Mouse (Mus musculus): ENCODE data around the gene Pick1. TPM values are rescaled to one million over a fixed set of nuclear protein-coding genes. Genes with fewer than 3 reads are reported as not detected.

The Pick1 gene
- 61.0 and 85.9 TPM in 2 replicates for total RNA-seq (2012; rRNA removed)

DNA sequence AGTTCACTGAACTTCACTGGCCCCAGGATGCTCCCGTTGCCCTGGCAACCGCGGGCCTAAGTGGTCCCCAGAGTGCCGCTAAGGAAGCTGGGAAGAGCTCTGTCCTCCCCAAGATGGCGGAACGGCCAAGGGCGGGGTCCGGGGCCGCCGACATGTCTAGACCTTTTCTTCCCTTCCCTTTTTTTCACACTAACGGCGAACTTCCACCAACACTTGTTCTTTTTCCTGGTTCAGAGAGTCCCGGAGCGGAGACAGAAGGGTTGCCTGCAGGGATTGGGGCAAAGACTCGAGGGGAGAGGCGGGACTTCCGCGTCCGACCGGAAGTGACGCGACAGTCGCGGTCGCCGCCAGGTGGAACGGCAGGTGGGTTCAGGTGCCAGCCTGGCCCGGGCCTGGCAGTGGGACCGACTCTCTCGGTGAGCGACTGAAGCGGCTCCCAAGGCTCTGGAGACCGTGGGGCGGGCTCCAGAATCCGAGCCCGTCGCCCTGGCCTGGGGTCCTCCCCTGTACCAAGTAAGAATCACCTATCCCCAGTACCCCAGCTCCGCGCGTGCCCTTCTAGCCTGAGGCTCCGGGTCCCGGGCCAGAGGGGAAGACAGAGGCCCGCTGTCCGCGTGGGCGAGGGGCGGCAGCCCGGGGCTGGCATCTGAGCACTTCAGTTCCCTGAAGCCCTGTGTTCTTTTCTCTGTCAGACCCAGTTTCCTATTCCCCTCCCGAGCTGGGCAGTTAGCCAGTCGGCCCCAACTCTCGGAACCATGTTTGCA lies at the start of gene Pick1, which contains the start of gene Gm49486:
Gene Pick1 (plus strand): TSS at position 116 of the 764 bp plus-strand sequence.
Gene Gm49486 (plus strand): TSS at position 334 of the 764 bp plus-strand sequence.
- DNase-seq (ENCODE audit: low read depth, low spot score) = peak; percentile 87
- H3K27ac ChIP-seq (ENCODE audit: insufficient read depth, low read depth, low read length, poor library complexity, severe bottlenecking) = peak within 1 kb of the TSS; percentile 93
- in situ Hi-C loops (cut with MboI; ENCODE audit: low sequenced_read_pairs in 2 of 2, unreplicated experiment in 2 of 2) = no loop called here
- no peaks in the 10 kb centered on the region for H3K9me3 ChIP-seq (ENCODE audit: control insufficient read depth, insufficient read depth, low read depth, low read length)
- TF ChIP-seq ZNF384 (IDR thresholded peaks at IDR 0.05; ENCODE audit: low read depth, low read length) (no peak), CHD2 (IDR thresholded peaks at IDR 0.05; ENCODE audit: low read depth, low read length) (no peak), HCFC1 (IDR thresholded peaks at IDR 0.05; ENCODE audit: borderline replicate concordance, insufficient read depth, low read length) (peak; percentile 75)
- H3K9ac ChIP-seq (ENCODE audit: insufficient read depth, low read depth, low read length, poor library complexity, severe bottlenecking) = peak within 1 kb of the TSS; percentile 92
- peaks cover 1 to 10% of the 10 kb centered on the region in 2 experiments; a peak in 2 of 4 replicates for H3K4me1 ChIP-seq (ENCODE audit: control insufficient read depth in 2 of 2, insufficient read depth in 2 of 2, low read length in 2 of 2, poor library complexity in 1 of 2)
- H3K4me3 ChIP-seq (ENCODE audit: insufficient read depth in 1 of 2, low read depth in 1 of 2, low read length in 2 of 2, poor library complexity in 1 of 2, severe bottlenecking in 1 of 2) = peak within 1 kb of the TSS; percentile 82 to 98
- peaks cover 19% of the 10 kb centered on the region for H3K36me3 ChIP-seq (ENCODE audit: control insufficient read depth, insufficient read depth, low read length, poor library complexity, severe bottlenecking)

DNA sequence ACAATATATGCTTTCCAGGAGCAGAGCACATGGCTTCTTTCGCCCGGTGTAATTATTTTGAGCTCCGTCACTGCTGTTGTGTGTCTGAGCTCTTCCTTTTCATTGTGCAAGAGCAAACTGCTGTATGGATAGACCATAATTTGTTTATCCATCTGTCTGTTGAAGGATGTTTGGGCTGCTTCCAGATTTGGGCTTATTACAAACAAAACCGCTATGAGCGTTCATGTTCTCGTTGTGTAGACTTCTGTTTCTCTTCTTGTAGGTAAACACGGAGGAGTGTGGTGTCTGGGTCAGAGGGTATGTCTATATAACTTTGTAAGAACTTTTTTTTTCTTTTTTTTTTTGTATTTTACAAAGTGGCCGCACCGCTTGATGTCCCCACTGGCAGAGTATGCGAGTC lies 43.8 kb upstream of the Pick1 start:
- no peak overlapping the region for H3K27ac ChIP-seq (ENCODE audit: insufficient read depth, low read depth, low read length, poor library complexity, severe bottlenecking)
- no peak overlapping the region for H3K9ac ChIP-seq (ENCODE audit: insufficient read depth, low read depth, low read length, poor library complexity, severe bottlenecking)
- no peak for DNase-seq (ENCODE audit: low read depth, low spot score)
- H3K36me3 ChIP-seq (ENCODE audit: control insufficient read depth, insufficient read depth, low read length, poor library complexity, severe bottlenecking) = no peaks in the 10 kb centered on the region
- in situ Hi-C loops (cut with MboI; ENCODE audit: low sequenced_read_pairs in 2 of 2, unreplicated experiment in 2 of 2) = no loop called here
- TF ChIP-seq MAFK (IDR thresholded peaks at IDR 0.05; ENCODE audit: insufficient read depth, low read depth, low read length) = no peak
- TF ChIP-seq CHD2 (IDR thresholded peaks at IDR 0.05; ENCODE audit: low read depth, low read length) = no peak
- no peak for TF ChIP-seq HCFC1 (IDR thresholded peaks at IDR 0.05; ENCODE audit: borderline replicate concordance, insufficient read depth, low read length)
- no peak for TF ChIP-seq ZNF384 (IDR thresholded peaks at IDR 0.05; ENCODE audit: low read depth, low read length)
- no peak for TF ChIP-seq ZC3H11A (IDR thresholded peaks at IDR 0.05; ENCODE audit: borderline replicate concordance, low read depth, low read length)
- H3K4me3 ChIP-seq (ENCODE audit: insufficient read depth in 1 of 2, low read depth in 1 of 2, low read length in 2 of 2, poor library complexity in 1 of 2, severe bottlenecking in 1 of 2) = no peak overlapping the region
- H3K4me1 ChIP-seq (ENCODE audit: control insufficient read depth in 2 of 2, insufficient read depth in 2 of 2, low read length in 2 of 2, poor library complexity in 1 of 2) = no peaks in the 10 kb centered on the region
- no peaks in the 10 kb centered on the region for H3K9me3 ChIP-seq (ENCODE audit: control insufficient read depth, insufficient read depth, low read depth, low read length)

DNA sequence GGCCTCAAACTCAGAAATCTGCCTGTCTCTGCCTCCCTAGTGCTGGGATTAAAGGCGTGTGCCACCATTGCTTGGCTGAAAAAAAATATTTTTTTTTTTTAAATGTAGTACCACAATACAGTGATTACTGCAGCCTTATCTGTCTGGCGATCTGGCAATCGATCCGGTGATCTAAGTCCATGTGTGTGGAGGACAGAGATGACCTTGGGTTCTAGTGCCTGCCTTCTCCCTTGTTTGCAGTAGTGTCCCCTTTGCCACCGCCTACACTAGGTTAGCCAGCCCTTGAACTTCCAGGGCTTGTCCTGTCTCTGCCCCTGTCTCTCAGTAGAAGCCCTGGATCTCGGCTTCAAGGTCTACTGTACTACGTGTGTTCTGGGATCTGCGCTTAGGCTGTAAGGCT lies 41.2 kb upstream of the Pick1 start:
- H3K9ac ChIP-seq (ENCODE audit: insufficient read depth, low read depth, low read length, poor library complexity, severe bottlenecking) = no peak overlapping the region
- H3K36me3 ChIP-seq (ENCODE audit: control insufficient read depth, insufficient read depth, low read length, poor library complexity, severe bottlenecking) = no peaks in the 10 kb centered on the region
- in situ Hi-C loops (cut with MboI; ENCODE audit: low sequenced_read_pairs in 2 of 2, unreplicated experiment in 2 of 2) = no loop called here
- no peak overlapping the region for H3K27ac ChIP-seq (ENCODE audit: insufficient read depth, low read depth, low read length, poor library complexity, severe bottlenecking)
- TF ChIP-seq HCFC1 (IDR thresholded peaks at IDR 0.05; ENCODE audit: borderline replicate concordance, insufficient read depth, low read length) (no peak), ZC3H11A (IDR thresholded peaks at IDR 0.05; ENCODE audit: borderline replicate concordance, low read depth, low read length) (no peak), CHD2 (IDR thresholded peaks at IDR 0.05; ENCODE audit: low read depth, low read length) (no peak), ZNF384 (IDR thresholded peaks at IDR 0.05; ENCODE audit: low read depth, low read length) (no peak), MAFK (IDR thresholded peaks at IDR 0.05; ENCODE audit: insufficient read depth, low read depth, low read length) (no peak)
- no peaks in the 10 kb centered on the region for H3K9me3 ChIP-seq (ENCODE audit: control insufficient read depth, insufficient read depth, low read depth, low read length)
- H3K4me3 ChIP-seq (ENCODE audit: insufficient read depth in 1 of 2, low read depth in 1 of 2, low read length in 2 of 2, poor library complexity in 1 of 2, severe bottlenecking in 1 of 2) = no peak overlapping the region
- no peaks in the 10 kb centered on the region; a peak in 1 of 4 replicates for H3K4me1 ChIP-seq (ENCODE audit: control insufficient read depth in 2 of 2, insufficient read depth in 2 of 2, low read length in 2 of 2, poor library complexity in 1 of 2)
- DNase-seq (ENCODE audit: low read depth, low spot score) = no peak

DNA sequence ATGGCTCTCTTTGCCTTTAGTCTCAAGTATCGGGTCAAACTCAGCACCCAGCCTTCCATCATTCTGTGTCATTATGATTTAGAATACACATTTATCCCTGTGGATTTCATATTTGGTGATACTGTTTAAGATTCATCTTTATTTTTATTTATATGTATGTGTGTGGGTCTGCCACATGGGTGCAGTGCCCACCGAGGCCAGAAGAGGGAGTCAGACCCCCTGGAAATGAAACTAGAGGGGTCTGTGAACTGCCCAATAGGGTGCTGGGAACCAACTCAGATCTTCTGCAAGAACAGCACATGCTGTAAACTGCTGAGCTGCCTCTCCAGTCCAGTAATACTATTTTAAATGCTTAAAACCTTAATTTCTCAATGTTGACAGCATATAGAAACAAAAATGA lies 37.5 kb upstream of the Pick1 start:
- in situ Hi-C loops (cut with MboI; ENCODE audit: low sequenced_read_pairs in 2 of 2, unreplicated experiment in 2 of 2) = no loop called here
- Histone ChIP-seq H3K4me3 (ENCODE audit: insufficient read depth in 1 of 2, low read depth in 1 of 2, low read length in 2 of 2, poor library complexity in 1 of 2, severe bottlenecking in 1 of 2) (no peak overlapping the region), H3K36me3 (ENCODE audit: control insufficient read depth, insufficient read depth, low read length, poor library complexity, severe bottlenecking) (no peaks in the 10 kb centered on the region), H3K9me3 (ENCODE audit: control insufficient read depth, insufficient read depth, low read depth, low read length) (no peaks in the 10 kb centered on the region), H3K9ac (ENCODE audit: insufficient read depth, low read depth, low read length, poor library complexity, severe bottlenecking) (no peak overlapping the region), H3K27ac (ENCODE audit: insufficient read depth, low read depth, low read length, poor library complexity, severe bottlenecking) (no peak overlapping the region), H3K4me1 (ENCODE audit: control insufficient read depth in 2 of 2, insufficient read depth in 2 of 2, low read length in 2 of 2, poor library complexity in 1 of 2) (peaks cover 0 to 5% of the 10 kb centered on the region in 2 experiments; a peak in 2 of 4 replicates)
- no peak for DNase-seq (ENCODE audit: low read depth, low spot score)
- TF ChIP-seq ZNF384 (IDR thresholded peaks at IDR 0.05; ENCODE audit: low read depth, low read length) = no peak
- no peak for TF ChIP-seq CHD2 (IDR thresholded peaks at IDR 0.05; ENCODE audit: low read depth, low read length)
- TF ChIP-seq ZC3H11A (IDR thresholded peaks at IDR 0.05; ENCODE audit: borderline replicate concordance, low read depth, low read length) = no peak
- TF ChIP-seq HCFC1 (IDR thresholded peaks at IDR 0.05; ENCODE audit: borderline replicate concordance, insufficient read depth, low read length) = no peak
- no peak for TF ChIP-seq MAFK (IDR thresholded peaks at IDR 0.05; ENCODE audit: insufficient read depth, low read depth, low read length)

Measured in ES-E14 (cell line).